Mouse (Mus musculus): ENCODE results near the gene Akp3. TPM values are rescaled to one million over a fixed set of nuclear protein-coding genes. Genes with fewer than 3 reads are reported as not detected.

Akp3 gene
- not detected in 2 replicates for polyA plus RNA-seq (2015; fragmentation: Nextera tagmentation; extraction: Ambion mirVana)

GRCm38 (mm10) chr1:87124673-87125072, at the start of gene Akp3:
TSS of gene Akp3 (plus strand) at chr1:87124973.
- H3K27me3 ChIP-seq = peaks cover 41% of the 10 kb centered on the region
- no peaks in the 10 kb centered on the region for H3K9me3 ChIP-seq
- ATAC-seq (ENCODE audit: insufficient number of reproducible peaks, insufficient read depth, low FRiP score, low TSS enrichment, low read depth) = no peak
- H3K9ac ChIP-seq = no peak within 1 kb of the TSS
- H3K4me2 ChIP-seq = no peak within 1 kb of the TSS
- H3K4me3 ChIP-seq = no peak within 1 kb of the TSS
- no peaks in the 10 kb centered on the region for H3K36me3 ChIP-seq
- H3K4me1 ChIP-seq = peaks cover 8% of the 10 kb centered on the region; the same call in 1 of the 2 replicates
- H3K27ac ChIP-seq = no peak within 1 kb of the TSS
- WGBS = 69% methylated on average over 6 of the region's 6 CpGs

- Histone ChIP-seq H3K27ac (no peak overlapping the region), H3K27me3 (peaks cover 4% of the 10 kb centered on the region; the same call in 1 of the 2 replicates), H3K9ac (no peak overlapping the region), H3K4me3 (no peak overlapping the region), H3K4me2 (no peak overlapping the region), H3K36me3 (no peaks in the 10 kb centered on the region), H3K9me3 (no peaks in the 10 kb centered on the region), H3K4me1 (no peaks in the 10 kb centered on the region)
- no peak for ATAC-seq (ENCODE audit: insufficient number of reproducible peaks, insufficient read depth, low FRiP score, low TSS enrichment, low read depth)
- WGBS = 66% methylated on average over 4 of the region's 4 CpGs
These were observed 38.6 kb upstream of the Akp3 start for GRCm38 (mm10) chr1:87086196-87086595.

DNA sequence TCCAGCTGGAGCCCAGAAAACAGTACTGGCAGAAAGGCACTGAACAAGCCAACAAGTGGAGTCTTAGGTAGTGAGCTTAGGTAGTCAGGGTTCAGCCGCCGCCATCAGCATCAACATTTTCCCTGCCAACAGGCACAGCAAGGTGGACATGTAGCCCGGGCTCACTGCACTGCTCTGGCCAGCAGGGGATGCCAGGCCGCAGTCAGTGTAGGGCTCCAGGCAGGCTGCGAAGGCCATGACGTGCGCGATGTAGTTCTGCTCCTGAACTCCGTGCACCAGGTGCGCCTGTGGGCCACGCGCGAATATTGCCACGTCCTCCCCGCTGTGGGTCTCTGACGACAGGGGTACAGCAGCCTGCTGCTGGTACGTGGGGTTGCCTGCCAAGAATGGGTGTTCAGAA, 37.8 kb upstream of the Akp3 start:
- H3K27ac ChIP-seq = no peak overlapping the region

DNA sequence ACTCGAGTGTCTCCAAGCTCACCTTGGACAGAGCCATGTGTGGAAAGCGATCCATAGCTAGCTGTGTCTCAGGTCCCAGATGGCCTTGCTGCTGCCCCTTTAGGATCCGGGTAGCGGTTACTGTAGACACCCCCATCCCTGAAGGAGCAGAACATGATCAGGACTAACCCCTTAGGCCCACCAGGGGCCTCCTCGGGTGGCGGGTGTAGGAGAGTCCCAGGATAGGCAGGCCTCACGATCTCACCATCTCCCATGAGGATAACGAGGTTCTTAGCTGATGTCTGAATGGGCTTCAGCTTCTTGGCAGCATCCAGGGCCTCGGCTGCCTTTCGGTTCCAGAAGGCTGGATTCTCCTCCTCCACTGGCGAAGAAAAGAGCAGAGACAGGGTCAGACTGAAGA, 35.5 kb upstream of the Akp3 start:
- H3K4me3 ChIP-seq = no peak overlapping the region
- H3K27me3 ChIP-seq = peaks cover 4% of the 10 kb centered on the region; the same call in 1 of the 2 replicates
- H3K4me1 ChIP-seq = no peaks in the 10 kb centered on the region
- H3K27ac ChIP-seq = no peak overlapping the region
- no peak overlapping the region for H3K4me2 ChIP-seq
- 90% methylated on average over 11 of the region's 11 CpGs for WGBS
- H3K36me3 ChIP-seq = no peaks in the 10 kb centered on the region
- ATAC-seq (ENCODE audit: insufficient number of reproducible peaks, insufficient read depth, low FRiP score, low TSS enrichment, low read depth) = no peak
- no peak overlapping the region for H3K9ac ChIP-seq
- H3K9me3 ChIP-seq = no peaks in the 10 kb centered on the region

More for the DNA sequence above, 37.8 kb upstream of the Akp3 start:
- H3K4me2 ChIP-seq = no peak overlapping the region
- no peaks in the 10 kb centered on the region for H3K4me1 ChIP-seq
- no peaks in the 10 kb centered on the region for H3K36me3 ChIP-seq
- H3K9me3 ChIP-seq = no peaks in the 10 kb centered on the region
- H3K4me3 ChIP-seq = no peak overlapping the region
- 72% methylated on average over 17 of the region's 17 CpGs for WGBS
- H3K27me3 ChIP-seq = peaks cover 4% of the 10 kb centered on the region; the same call in 1 of the 2 replicates
- ATAC-seq (ENCODE audit: insufficient number of reproducible peaks, insufficient read depth, low FRiP score, low TSS enrichment, low read depth) = no peak; the same call in 1 of the 2 replicates
- no peak overlapping the region for H3K9ac ChIP-seq

GRCm38 (mm10) chr1:87089828-87090227, 34.9 kb upstream of the Akp3 start, which contains the start of gene Alppl2:
TSS of gene Alppl2 (minus strand) at chr1:87089928.
- H3K27ac ChIP-seq = no peak within 1 kb of the TSS
- no peaks in the 10 kb centered on the region for H3K36me3 ChIP-seq
- H3K9me3 ChIP-seq = no peaks in the 10 kb centered on the region
- H3K4me1 ChIP-seq = no peaks in the 10 kb centered on the region
- no peak within 1 kb of the TSS for H3K4me3 ChIP-seq
- ATAC-seq (ENCODE audit: insufficient number of reproducible peaks, insufficient read depth, low FRiP score, low TSS enrichment, low read depth) = no peak
- 82% methylated on average over 4 of the region's 4 CpGs for WGBS
- no peak within 1 kb of the TSS for H3K4me2 ChIP-seq
- H3K9ac ChIP-seq = no peak within 1 kb of the TSS
- H3K27me3 ChIP-seq = peaks cover 4% of the 10 kb centered on the region; the same call in 1 of the 2 replicates

- 77% methylated on average over 8 of the region's 8 CpGs for WGBS
- H3K4me1 ChIP-seq = peaks cover 5% of the 10 kb centered on the region; the same call in 1 of the 2 replicates
- peaks cover 19% of the 10 kb centered on the region; the same call in 1 of the 2 replicates for H3K27me3 ChIP-seq
- ATAC-seq (ENCODE audit: insufficient number of reproducible peaks, insufficient read depth, low FRiP score, low TSS enrichment, low read depth) = no peak
- H3K27ac ChIP-seq = no peak overlapping the region
- H3K4me2 ChIP-seq = no peak overlapping the region
- H3K4me3 ChIP-seq = no peak overlapping the region
- H3K36me3 ChIP-seq = no peaks in the 10 kb centered on the region
- H3K9me3 ChIP-seq = no peaks in the 10 kb centered on the region
- H3K9ac ChIP-seq = no peak overlapping the region
These were observed 29.1 kb upstream of the Akp3 start for GRCm38 (mm10) chr1:87095642-87096041.

- peaks cover 19% of the 10 kb centered on the region; the same call in 1 of the 2 replicates for H3K27me3 ChIP-seq
- H3K4me2 ChIP-seq = peak overlapping the region; percentile 48
- no peak overlapping the region for H3K9ac ChIP-seq
- H3K4me1 ChIP-seq = peaks cover 5% of the 10 kb centered on the region; the same call in 1 of the 2 replicates
- H3K27ac ChIP-seq = no peak overlapping the region
- no peaks in the 10 kb centered on the region for H3K9me3 ChIP-seq
- peak; percentile 49 for ATAC-seq (ENCODE audit: insufficient number of reproducible peaks, insufficient read depth, low FRiP score, low TSS enrichment, low read depth)
- whole genome bisulfite sequencing = 10% methylated on average over 30 of the region's 30 CpGs
- no peaks in the 10 kb centered on the region for H3K36me3 ChIP-seq
- 0 out of 2 replicates have a peak overlapping the region, but pooled peaks have one; percentile 10 for H3K4me3 ChIP-seq
These were observed 26.3 kb upstream of the Akp3 start for GRCm38 (mm10) chr1:87098358-87098975.

DNA sequence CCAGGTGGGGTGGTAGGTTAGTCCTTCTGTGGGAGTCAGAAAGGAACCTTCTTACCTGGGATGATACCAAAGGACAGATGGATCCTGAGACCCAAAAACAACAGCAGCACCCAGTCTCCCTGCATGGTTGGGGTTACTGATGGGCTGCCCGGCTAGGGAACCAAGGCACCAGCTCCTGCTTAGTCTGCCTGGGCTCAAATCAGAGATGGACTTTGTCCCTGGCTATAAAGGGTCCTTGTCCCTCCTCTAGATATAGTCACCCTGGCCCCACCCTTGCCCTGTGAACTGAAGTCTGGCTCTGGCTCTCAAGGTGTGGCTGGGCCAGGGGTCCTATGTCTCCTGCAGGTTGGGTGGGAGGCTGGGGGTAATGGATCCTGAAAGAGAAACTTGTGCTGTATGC, 23.4 kb upstream of the Akp3 start, which contains the start of gene Alpi:
Alpi (minus strand) TSS at position 196 of the 400 bp plus-strand sequence.
- H3K4me2 ChIP-seq = no peak within 1 kb of the TSS
- H3K4me1 ChIP-seq = peaks cover 7% of the 10 kb centered on the region; the same call in 1 of the 2 replicates
- no peak for ATAC-seq (ENCODE audit: insufficient number of reproducible peaks, insufficient read depth, low FRiP score, low TSS enrichment, low read depth)
- H3K9me3 ChIP-seq = no peaks in the 10 kb centered on the region
- H3K36me3 ChIP-seq = no peaks in the 10 kb centered on the region
- H3K4me3 ChIP-seq = no peak within 1 kb of the TSS
- no peak within 1 kb of the TSS for H3K9ac ChIP-seq
- peaks cover 17% of the 10 kb centered on the region; the same call in 1 of the 2 replicates for H3K27me3 ChIP-seq
- WGBS = 85% methylated on average over 1 of the region's 1 CpGs
- no peak within 1 kb of the TSS for H3K27ac ChIP-seq

GRCm38 (mm10) chr1:87102114-87102513, 22.7 kb upstream of the Akp3 start:
- WGBS = 81% methylated on average over 3 of the region's 3 CpGs
- H3K4me2 ChIP-seq = no peak overlapping the region
- peaks cover 7% of the 10 kb centered on the region; the same call in 1 of the 2 replicates for H3K4me1 ChIP-seq
- no peaks in the 10 kb centered on the region for H3K36me3 ChIP-seq
- no peak for ATAC-seq (ENCODE audit: insufficient number of reproducible peaks, insufficient read depth, low FRiP score, low TSS enrichment, low read depth)
- H3K9ac ChIP-seq = no peak overlapping the region
- H3K9me3 ChIP-seq = no peaks in the 10 kb centered on the region
- no peak overlapping the region for H3K4me3 ChIP-seq
- no peak overlapping the region for H3K27ac ChIP-seq
- H3K27me3 ChIP-seq = peaks cover 11% of the 10 kb centered on the region; the same call in 1 of the 2 replicates

GRCm38 (mm10) chr1:87103936-87104335, 20.8 kb upstream of the Akp3 start:
- Histone ChIP-seq H3K36me3 (no peaks in the 10 kb centered on the region), H3K4me3 (no peak overlapping the region), H3K4me1 (peaks cover 3% of the 10 kb centered on the region; the same call in 1 of the 2 replicates), H3K27me3 (peaks cover 3% of the 10 kb centered on the region; the same call in 1 of the 2 replicates), H3K4me2 (no peak overlapping the region), H3K27ac (no peak overlapping the region), H3K9me3 (no peaks in the 10 kb centered on the region), H3K9ac (no peak overlapping the region)
- WGBS = 50% methylated on average over 1 of the region's 1 CpGs
- ATAC-seq (ENCODE audit: insufficient number of reproducible peaks, insufficient read depth, low FRiP score, low TSS enrichment, low read depth) = no peak

DNA sequence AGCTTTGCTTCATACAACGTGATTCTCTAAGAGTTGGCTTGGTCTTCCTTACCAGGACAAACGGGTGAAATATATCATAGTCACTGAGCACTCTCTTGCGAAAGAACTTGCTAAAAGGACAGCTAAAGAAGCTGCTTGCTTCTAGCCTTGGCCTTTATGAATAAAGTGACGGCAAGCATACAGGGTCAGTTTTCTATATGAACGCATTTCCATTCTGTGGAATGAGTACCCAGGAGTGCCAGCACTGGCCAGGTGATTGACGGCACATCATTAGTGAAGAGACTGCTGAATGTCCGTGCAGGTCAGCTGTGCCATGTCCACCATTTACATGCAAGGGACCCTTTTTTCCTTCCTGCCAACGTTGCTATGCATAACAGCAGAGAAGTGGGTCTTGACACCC, 18.2 kb upstream of the Akp3 start:
- WGBS = 81% methylated on average over 8 of the region's 8 CpGs
- ATAC-seq (ENCODE audit: insufficient number of reproducible peaks, insufficient read depth, low FRiP score, low TSS enrichment, low read depth) = no peak
- H3K27ac ChIP-seq = no peak overlapping the region

GRCm38 (mm10) chr1:87108564-87108963, 16.2 kb upstream of the Akp3 start:
- Histone ChIP-seq H3K9me3 (no peaks in the 10 kb centered on the region), H3K27ac (no peak overlapping the region), H3K36me3 (no peaks in the 10 kb centered on the region), H3K27me3 (no peaks in the 10 kb centered on the region), H3K4me1 (peaks cover 3% of the 10 kb centered on the region; the same call in 1 of the 2 replicates), H3K4me3 (no peak overlapping the region), H3K4me2 (no peak overlapping the region), H3K9ac (no peak overlapping the region)
- 85% methylated on average over 4 of the region's 4 CpGs for WGBS
- ATAC-seq (ENCODE audit: insufficient number of reproducible peaks, insufficient read depth, low FRiP score, low TSS enrichment, low read depth) = no peak

More for the DNA sequence above, 18.2 kb upstream of the Akp3 start:
- Histone ChIP-seq H3K9ac (no peak overlapping the region), H3K27me3 (no peaks in the 10 kb centered on the region), H3K4me3 (no peak overlapping the region), H3K9me3 (no peaks in the 10 kb centered on the region), H3K4me1 (peaks cover 3% of the 10 kb centered on the region; the same call in 1 of the 2 replicates), H3K36me3 (no peaks in the 10 kb centered on the region), H3K4me2 (no peak overlapping the region)
